Mouse (Mus musculus): ENCODE results near the gene Hspbap1. TPM values are rescaled to one million over a fixed set of nuclear protein-coding genes. Genes with fewer than 3 reads are reported as not detected.
A peak's percentile ranks its signal among the peaks of the same experiment; 100 is the strongest.

Hspbap1 gene
- total and polyA plus RNA-seq, 3 experiments, result 7.2 to 9.6 TPM; not detected in 1

- TF ChIP-seq SMC3 (IDR thresholded peaks at IDR 0.05; ENCODE audit: low read depth, low read length) (no peak), ZKSCAN1 (IDR thresholded peaks at IDR 0.05; ENCODE audit: low read depth, low read length) (no peak), MYC (IDR thresholded peaks at IDR 0.05; ENCODE audit: low read depth, low read length) (no peak), ETS1 (IDR thresholded peaks at IDR 0.05; ENCODE audit: low read depth, low read length) (no peak), E2F4 (IDR thresholded peaks at IDR 0.05; ENCODE audit: borderline replicate concordance, low read depth, low read length) (no peak), MAZ (IDR thresholded peaks at IDR 0.05; ENCODE audit: low read depth, low read length) (no peak), POLR2AphosphoS2 (IDR thresholded peaks at IDR 0.05; ENCODE audit: low read length) (no peak), RAD21 (IDR thresholded peaks at IDR 0.05; ENCODE audit: low read depth, low read length) (no peak), MAX (IDR thresholded peaks at IDR 0.05; ENCODE audit: low read length) (no peak)
- H3K4me3 ChIP-seq (ENCODE audit: control insufficient read depth in 1 of 2, insufficient read depth in 1 of 2, low read depth in 2 of 2, low read length in 2 of 2), result no peak overlapping the region
- no peak for DNase-seq (ENCODE audit: low read depth, low spot score)
Observed at GRCm38 (mm10) chr16:35732096-35732495, 38.1 kb upstream of the Hspbap1 start.

GRCm38 (mm10) chr16:35734038-35734437 is 36.1 kb upstream of the Hspbap1 start:
- Histone ChIP-seq H3K27ac (ENCODE audit: control insufficient read depth, low read depth, low read length) (no peak overlapping the region), H3K4me1 (ENCODE audit: control insufficient read depth in 1 of 2, insufficient read depth in 2 of 2, low read length in 2 of 2) (no peaks in the 10 kb centered on the region), H3K9me3 (replicated peaks; ENCODE audit: insufficient read depth, low read length) (no peaks in the 10 kb centered on the region), H3K9ac (ENCODE audit: control insufficient read depth, low read depth, low read length, poor library complexity, severe bottlenecking) (no peak overlapping the region), H3K27me3 (ENCODE audit: control insufficient read depth in 1 of 2, insufficient read depth in 2 of 2, low read length in 2 of 2) (no peaks in the 10 kb centered on the region), H3K4me3 (ENCODE audit: control insufficient read depth in 1 of 2, insufficient read depth in 1 of 2, low read depth in 2 of 2, low read length in 2 of 2) (no peak overlapping the region), H3K36me3 (ENCODE audit: control insufficient read depth in 1 of 2, insufficient read depth in 2 of 2, low read length in 2 of 2) (no peaks in the 10 kb centered on the region), H3K79me2 (ENCODE audit: control insufficient read depth, insufficient read depth, low read length, poor library complexity) (no peaks in the 10 kb centered on the region)
- DNase-seq (ENCODE audit: low read depth, low spot score), result peak; percentile 72
- TF ChIP-seq RAD21 (IDR thresholded peaks at IDR 0.05; ENCODE audit: low read depth, low read length) (peak; percentile 96), CTCF (IDR thresholded peaks at IDR 0.05 in 2 of 3, conservative IDR thresholded peaks at IDR 0.05 in 1 of 3; ENCODE audit: control insufficient read depth in 1 of 3, insufficient read depth in 1 of 3, low read depth in 2 of 3, low read length in 3 of 3, poor library complexity in 1 of 3, severe bottlenecking in 1 of 3) (peak; percentile 94 to 98 (median 97)), ELF1 (IDR thresholded peaks at IDR 0.05; ENCODE audit: low read depth, low read length) (no peak), SMC3 (IDR thresholded peaks at IDR 0.05; ENCODE audit: low read depth, low read length) (peak; percentile 96), GATA1 (IDR thresholded peaks at IDR 0.05; ENCODE audit: low read depth, low read length) (peak; percentile 18; the same call in 1 of the 2 replicates), GABPA (IDR thresholded peaks at IDR 0.05; ENCODE audit: low read depth, low read length) (no peak), ZC3H11A (IDR thresholded peaks at IDR 0.05; ENCODE audit: low read depth, low read length) (peak; percentile 93), TAL1 (IDR thresholded peaks at IDR 0.05; ENCODE audit: low read length) (no peak)

More at GRCm38 (mm10) chr16:35732096-35732495, 38.1 kb upstream of the Hspbap1 start:
- no peaks in the 10 kb centered on the region for H3K36me3 ChIP-seq (ENCODE audit: control insufficient read depth in 1 of 2, insufficient read depth in 2 of 2, low read length in 2 of 2)
- H3K9ac ChIP-seq (ENCODE audit: control insufficient read depth, low read depth, low read length, poor library complexity, severe bottlenecking), result no peak overlapping the region
- no peak overlapping the region for H3K27ac ChIP-seq (ENCODE audit: control insufficient read depth, low read depth, low read length)
- no peaks in the 10 kb centered on the region for H3K4me1 ChIP-seq (ENCODE audit: control insufficient read depth in 1 of 2, insufficient read depth in 2 of 2, low read length in 2 of 2)
- no peaks in the 10 kb centered on the region for H3K79me2 ChIP-seq (ENCODE audit: control insufficient read depth, insufficient read depth, low read length, poor library complexity)
- H3K27me3 ChIP-seq (ENCODE audit: control insufficient read depth in 1 of 2, insufficient read depth in 2 of 2, low read length in 2 of 2), result no peaks in the 10 kb centered on the region
- no peaks in the 10 kb centered on the region for H3K9me3 ChIP-seq (replicated peaks; ENCODE audit: insufficient read depth, low read length)

Data from MEL (cell line).